Mouse (Mus musculus) splenic B cell, adult 2 months (primary cell): Measurements from ENCODE around the gene 2610021A01Rik.
"Not testable (repeated sequence)": the region's sequence is repeated elsewhere in the genome, so short reads cannot be mapped to it uniquely, and the experiment has no call there.

Source experiments
- DNase-seq: peaks from one replicate; pipeline ENCODE4 v3.0.0-alpha.2; 2011; ENCODE audit warnings: low read depth, low spot score
- H3K27me3 ChIP-seq: 2 replicates; pipeline ENCODE4 v1.6.1; 2012; ENCODE audit warnings: mild to moderate bottlenecking, low read length, moderate library complexity, mixed read lengths; ENCODE audit not compliant: control insufficient read depth, poor library complexity, insufficient read depth, severe bottlenecking
- H3K36me3 ChIP-seq: 2 replicates; pipeline ENCODE4 v1.6.1; 2012; ENCODE audit warnings: mild to moderate bottlenecking, low read length, moderate library complexity, mixed read lengths; ENCODE audit not compliant: control insufficient read depth, poor library complexity, insufficient read depth, severe bottlenecking

The 2610021A01Rik gene

GRCm38 (mm10) chr7:41599034-41599813 lies at the start of gene 2610021A01Rik:
2610021A01Rik (plus strand) TSS chr7:41599230.
- Histone ChIP-seq H3K27me3 (no peaks in the 10 kb centered on the region), H3K36me3 (no peaks in the 10 kb centered on the region)
- DNase-seq = peak; percentile 91

DNA sequence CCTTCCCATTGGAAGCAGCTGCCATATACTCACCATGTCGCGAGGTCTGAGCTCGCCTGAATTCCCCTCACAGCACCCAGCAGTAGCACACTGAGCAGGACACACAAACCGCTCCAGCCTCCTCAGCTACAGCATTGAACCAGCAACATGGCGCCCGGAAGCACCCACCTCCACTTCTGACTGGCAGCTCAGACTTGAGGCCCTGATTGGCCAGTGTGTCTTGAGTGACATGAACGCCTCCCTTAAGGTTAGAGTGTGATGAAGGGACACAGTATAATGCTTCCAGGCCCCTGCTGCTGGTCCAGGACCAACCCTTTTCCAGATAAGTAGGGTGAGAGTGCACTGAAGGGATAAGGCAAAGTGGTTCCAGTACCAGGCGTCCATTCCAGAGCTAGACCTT lies 38.3 kb upstream of the 2610021A01Rik start:
- Histone ChIP-seq H3K27me3 (no peaks in the 10 kb centered on the region), H3K36me3 (no peaks in the 10 kb centered on the region)
- DNase-seq = no peak

DNA sequence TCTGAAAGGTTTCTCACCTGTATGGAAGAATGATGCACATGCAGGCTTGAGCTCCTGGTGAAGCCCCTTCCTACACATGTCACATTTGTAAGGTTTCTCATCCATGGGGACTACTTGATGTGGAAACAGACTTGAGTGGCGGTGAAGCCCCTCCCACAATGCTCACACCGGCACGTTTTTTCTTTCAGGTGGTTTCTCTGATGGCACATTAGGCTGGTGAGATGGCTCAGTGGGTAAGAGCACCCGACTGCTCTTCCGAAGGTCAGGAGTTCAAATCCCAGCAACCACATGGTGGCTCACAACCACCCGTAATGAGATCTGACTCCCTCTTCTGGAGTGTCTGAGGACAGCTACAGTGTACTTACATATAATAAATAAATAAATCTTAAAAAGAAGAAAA lies 25.5 kb upstream of the 2610021A01Rik start, which contains the start of gene Gm6871:
TSS of gene Gm6871 (minus strand) at position 101 of the 400 bp plus-strand sequence.
- not testable (repeated sequence) for H3K27me3 ChIP-seq, DNase-seq, H3K36me3 ChIP-seq

- Histone ChIP-seq H3K36me3 (no peaks in the 10 kb centered on the region), H3K27me3 (no peaks in the 10 kb centered on the region)
- DNase-seq = no peak
These were observed 21.1 kb upstream of the 2610021A01Rik start for GRCm38 (mm10) chr7:41577956-41578355.

DNA sequence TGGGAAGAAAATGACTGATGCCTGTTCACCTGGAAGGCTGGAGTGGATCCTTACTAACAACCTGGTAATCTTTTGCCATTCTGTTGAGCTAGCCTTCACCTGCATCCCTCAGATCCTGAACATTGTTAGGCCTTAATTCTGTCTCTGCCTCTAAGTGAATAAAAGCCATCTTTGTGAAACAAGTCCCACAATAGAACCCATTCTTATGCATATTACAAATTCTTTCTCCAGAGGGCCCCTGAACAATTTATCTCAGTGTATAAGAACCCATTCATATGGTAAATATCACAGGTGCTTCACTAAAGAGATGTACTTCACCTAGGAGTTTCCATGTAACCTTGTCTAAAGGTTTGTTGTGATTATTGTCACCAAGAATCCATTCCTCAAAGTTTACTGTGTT lies 17.0 kb upstream of the 2610021A01Rik start:
- Histone ChIP-seq H3K27me3 (no peaks in the 10 kb centered on the region), H3K36me3 (no peaks in the 10 kb centered on the region)
- no peak for DNase-seq

DNA sequence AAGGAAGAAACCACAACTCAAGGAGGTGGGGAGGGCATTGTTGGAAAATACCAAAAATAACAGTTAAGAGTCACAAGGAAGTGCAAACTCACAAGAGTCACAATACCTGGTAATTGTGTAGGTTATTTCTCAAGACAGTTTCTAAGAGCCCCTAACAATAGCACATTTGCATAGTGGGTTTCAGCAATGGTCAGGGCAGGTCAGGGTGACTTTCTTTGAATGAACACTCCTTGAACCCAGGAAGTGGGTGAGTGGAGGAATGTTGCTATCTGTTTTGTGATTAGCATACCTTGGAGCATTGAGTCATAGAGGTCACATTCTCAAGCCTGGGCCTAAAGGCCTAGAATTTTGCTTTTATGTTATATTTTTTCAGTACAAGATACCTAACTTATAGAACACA lies 11.2 kb upstream of the 2610021A01Rik start:
- not testable (repeated sequence) for H3K36me3 ChIP-seq, H3K27me3 ChIP-seq, DNase-seq

DNA sequence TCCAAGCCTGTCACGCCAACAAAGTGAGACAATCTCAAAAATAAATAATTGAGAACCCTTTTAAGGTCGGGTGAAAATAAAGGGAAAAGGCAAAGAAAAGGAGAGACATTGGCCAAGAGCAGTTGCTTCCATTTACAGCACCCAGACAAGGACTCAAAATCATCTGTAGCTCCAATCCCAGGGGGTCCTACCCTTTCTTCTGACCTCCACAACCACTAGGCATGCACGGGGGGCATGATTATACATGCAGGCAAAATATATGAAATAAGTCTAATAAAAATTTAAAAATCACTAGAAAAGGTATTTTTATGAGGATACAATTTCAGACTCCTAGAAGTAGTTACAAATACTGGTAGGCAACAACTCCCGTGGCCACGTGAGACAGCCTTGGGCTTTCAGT lies 415 bp upstream of the 2610021A01Rik start:
- H3K36me3 ChIP-seq = no peaks in the 10 kb centered on the region
- DNase-seq = no peak
- no peaks in the 10 kb centered on the region for H3K27me3 ChIP-seq

DNA sequence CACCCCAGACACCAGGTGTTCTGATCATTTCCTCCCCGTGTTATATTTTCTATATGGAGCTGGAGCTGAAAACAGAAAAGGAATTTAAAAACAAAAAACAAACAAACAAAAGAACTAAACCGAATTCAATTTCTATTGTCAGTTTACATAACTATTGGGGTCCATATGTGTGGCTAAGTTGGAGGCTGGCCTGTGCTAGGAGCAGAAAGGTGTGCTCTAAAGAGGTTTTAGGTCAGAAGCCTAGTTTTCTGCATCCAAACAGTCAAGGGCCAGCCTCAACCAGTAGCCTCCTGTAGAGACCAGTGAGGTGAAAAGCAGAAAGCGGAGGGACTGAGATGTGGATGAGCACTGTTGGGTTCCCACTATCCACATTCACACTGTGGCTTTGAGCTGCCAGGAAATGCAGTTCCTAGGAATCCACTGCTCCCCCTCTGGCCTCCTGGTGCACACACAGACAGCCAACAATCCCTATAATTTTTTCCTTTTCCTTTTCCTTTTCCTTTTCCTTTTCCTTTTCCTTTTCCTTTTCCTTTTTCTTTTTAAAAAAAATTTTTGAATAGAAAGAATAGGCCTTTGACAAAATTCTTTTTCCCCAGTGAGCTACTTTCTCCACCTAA lies 1.0 kb downstream of the 2610021A01Rik start:
- no peak for DNase-seq
- no peaks in the 10 kb centered on the region for H3K27me3 ChIP-seq
- H3K36me3 ChIP-seq = no peaks in the 10 kb centered on the region

GRCm38 (mm10) chr7:41611654-41612053 lies 12.6 kb downstream of the 2610021A01Rik start:
- 0 out of 2 replicates have a peak, but pooled peaks cover 2% of the 10 kb centered on the region for H3K36me3 ChIP-seq
- no peak for DNase-seq

DNA sequence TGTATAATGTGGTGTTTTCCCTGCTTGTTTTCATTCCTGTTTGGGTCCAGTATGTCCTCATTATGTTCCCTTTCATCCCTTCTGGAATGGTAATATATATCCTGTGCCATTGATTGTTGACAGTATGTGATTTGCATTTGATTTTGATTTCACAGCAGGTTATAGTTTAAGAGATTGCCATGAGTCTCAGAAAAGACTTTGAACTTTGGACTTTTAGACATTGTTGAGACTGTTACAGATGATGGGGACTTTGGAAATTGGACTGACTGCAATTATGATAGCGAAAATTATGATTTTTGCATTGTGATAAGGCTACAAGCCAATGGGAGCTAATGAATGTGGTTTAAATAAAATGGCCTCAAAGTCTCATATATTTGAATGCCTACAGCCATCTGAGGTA lies 17.2 kb downstream of the 2610021A01Rik start:
- not testable (repeated sequence) for DNase-seq, H3K27me3 ChIP-seq, H3K36me3 ChIP-seq

More at GRCm38 (mm10) chr7:41611654-41612053, 12.6 kb downstream of the 2610021A01Rik start:
- H3K27me3 ChIP-seq = no peaks in the 10 kb centered on the region

- H3K27me3 ChIP-seq = no peaks in the 10 kb centered on the region
- H3K36me3 ChIP-seq = no peaks in the 10 kb centered on the region
- DNase-seq = peak; percentile 84
These were observed 33.6 kb downstream of the 2610021A01Rik start, which contains the start of gene Zfp788 for GRCm38 (mm10) chr7:41632409-41633220. Zfp788 (plus strand) TSS chr7:41633203.

DNA sequence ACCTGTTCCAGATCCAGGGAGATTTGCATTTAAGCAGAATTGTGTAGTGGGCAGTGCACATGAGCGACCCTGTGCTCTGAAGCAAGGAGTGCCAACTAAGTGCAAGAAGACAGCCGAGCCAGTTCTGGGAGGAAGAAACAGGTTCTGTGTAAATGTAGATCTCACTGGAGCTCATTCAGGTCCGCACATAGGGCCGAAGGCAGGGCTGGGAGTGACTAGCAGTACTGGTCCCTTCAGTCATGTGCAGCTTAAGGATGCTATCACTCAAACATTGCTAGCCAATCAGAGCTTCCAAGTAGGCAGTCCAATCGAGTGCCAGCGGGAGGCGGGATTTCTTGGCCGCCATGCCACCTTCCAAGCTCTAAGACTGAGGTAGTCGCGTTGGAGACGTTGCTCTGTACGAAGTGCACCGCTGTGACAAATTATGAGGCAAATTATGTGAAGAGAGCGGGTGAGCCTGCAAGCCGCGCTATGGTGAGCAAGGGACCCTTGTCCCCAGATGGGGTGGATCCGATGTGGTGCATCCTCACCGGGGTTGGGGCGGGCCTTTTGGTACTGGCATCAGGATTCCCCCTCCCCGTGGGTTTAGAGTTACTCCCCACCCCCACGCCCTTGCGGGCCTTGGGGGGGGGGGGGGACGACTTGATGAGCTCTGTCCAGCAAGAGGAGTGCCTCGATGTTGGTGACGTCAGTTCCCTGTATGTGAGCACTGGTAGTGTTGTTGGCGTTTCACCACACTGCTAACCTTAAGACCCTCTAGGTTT lies 34.4 kb downstream of the 2610021A01Rik start:
- Histone ChIP-seq H3K27me3 (no peaks in the 10 kb centered on the region), H3K36me3 (no peaks in the 10 kb centered on the region)
- peak; percentile 94 for DNase-seq

GRCm38 (mm10) chr7:41674326-41674725 lies 75.3 kb downstream of the 2610021A01Rik start:
- H3K36me3 ChIP-seq, DNase-seq, H3K27me3 ChIP-seq: not testable (repeated sequence)
